Mouse (Mus musculus) ES-E14 (cell line): ENCODE measurements around the gene Capg.

Source experiments
- CHD2 ChIP-seq: IDR thresholded peaks from 2 replicates; pipeline ENCODE4 v1.6.1; 2014; ENCODE audit warnings: mild to moderate bottlenecking, low read depth, low read length, inconsistent platforms
- HCFC1 ChIP-seq: IDR thresholded peaks from 2 replicates; pipeline ENCODE4 v1.6.1; 2012; ENCODE audit warnings: low read length, inconsistent platforms, borderline replicate concordance; ENCODE audit not compliant: insufficient read depth
- ZC3H11A ChIP-seq: IDR thresholded peaks from 2 replicates; pipeline ENCODE4 v1.6.1; 2012; ENCODE audit warnings: low read depth, mild to moderate bottlenecking, inconsistent platforms, low read length, borderline replicate concordance
- ZNF384 ChIP-seq: IDR thresholded peaks from 2 replicates; pipeline ENCODE4 v1.6.1; 2012; ENCODE audit warnings: low read depth, low read length, inconsistent platforms

GRCm38 (mm10) chr6:72562486-72562885 is 18.3 kb downstream of the Capg start:
- TF ChIP-seq CHD2 (no peak), ZC3H11A (no peak), ZNF384 (no peak), HCFC1 (no peak)
